Comparison of ENCODE assay signal across 8 mouse cellular contexts in the genomic region with DNA sequence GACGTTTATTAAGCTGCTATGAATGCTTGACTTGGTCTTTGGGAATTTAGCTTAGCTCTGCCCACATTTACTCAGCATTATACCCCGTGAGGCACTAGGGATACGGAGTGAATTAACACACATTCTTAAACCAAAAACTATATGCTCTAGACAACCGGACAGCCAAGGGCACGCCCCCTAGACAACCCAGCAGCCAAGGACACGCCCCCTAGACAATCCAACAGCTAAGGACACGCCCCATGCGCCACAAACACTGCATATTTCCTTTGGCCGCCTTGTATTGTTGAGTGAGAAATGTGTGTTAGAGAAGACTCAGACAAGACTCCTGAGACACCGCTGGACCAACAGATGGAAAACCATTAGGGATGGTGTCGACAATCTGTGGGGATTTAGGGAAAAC. TPM values are rescaled to one million over a fixed set of nuclear protein-coding genes. Genes with fewer than 3 reads are reported as not detected.
A peak's percentile ranks its signal among the peaks of the same experiment; 100 is the strongest.
DNase-seq lines count a peak whose midpoint lies in the region; ATAC-seq lines count a peak whose summit lies in the region.

No protein-coding gene starts in this region.

- no peaks in the 10 kb centered on the region for H3K4me1 ChIP-seq in embryonic facial prominence, embryonic 11.5 days (ENCODE audit: control insufficient read depth, insufficient read depth, low read length)
- peaks cover 8% of the 10 kb centered on the region; the same call in 1 of the 2 replicates for H3K4me1 ChIP-seq in embryonic facial prominence, embryonic 10.5 days

- 83% methylated on average over 11 of the region's 11 CpGs for WGBS in embryonic facial prominence, embryonic 11.5 days
- WGBS in embryonic facial prominence, embryonic 10.5 days: 78% methylated on average over 11 of the region's 11 CpGs

- no peak overlapping the region for H3K9ac ChIP-seq in embryonic facial prominence, embryonic 11.5 days (replicated peaks; ENCODE audit: low read length)

- DNase-seq in embryonic facial prominence, embryonic 11.5 days (ENCODE audit: low spot score): no peak
- no peak for DNase-seq in embryonic facial prominence, embryonic 10.5 days (ENCODE audit: low spot score)
- peak; percentile 90 for DNase-seq in CD4-positive, CD25-positive, alpha-beta regulatory T cell, adult 2 months (ENCODE audit: low read depth, low spot score)
- peak; percentile 88 for DNase-seq in induced T-regulatory cell, adult 2 months (ENCODE audit: low read depth)
- peak; percentile 30 for DNase-seq in mesoderm, embryonic 11.5 days (ENCODE audit: low read depth, low spot score)
- no peak for DNase-seq in retina, embryonic 14.5 days (ENCODE audit: low spot score)
- DNase-seq in urinary bladder, postnatal 4 days (ENCODE audit: low spot score in 2 of 2): no peak
- DNase-seq in urinary bladder, postnatal 36 days (ENCODE audit: low spot score in 2 of 2): no peak

- peak; percentile 48; the same call in 1 of the 2 replicates for ATAC-seq in embryonic facial prominence, embryonic 11.5 days (replicated peaks; ENCODE audit: insufficient number of reproducible peaks, low FRiP score, low TSS enrichment, low read depth)

- no peak overlapping the region for H3K4me2 ChIP-seq in embryonic facial prominence, embryonic 11.5 days (ENCODE audit: low read depth, low read length)

- H3K9me3 ChIP-seq in embryonic facial prominence, embryonic 11.5 days (replicated peaks; ENCODE audit: control insufficient read depth, low read length): no peaks in the 10 kb centered on the region
- no peaks in the 10 kb centered on the region for H3K9me3 ChIP-seq in embryonic facial prominence, embryonic 10.5 days

- H3K36me3 ChIP-seq in embryonic facial prominence, embryonic 11.5 days (replicated peaks; ENCODE audit: control insufficient read depth, insufficient read depth, low read depth, low read length): no peaks in the 10 kb centered on the region
- H3K36me3 ChIP-seq in embryonic facial prominence, embryonic 10.5 days (replicated peaks): no peaks in the 10 kb centered on the region

- H3K27me3 ChIP-seq in embryonic facial prominence, embryonic 11.5 days (ENCODE audit: control insufficient read depth, insufficient read depth, low read length): no peaks in the 10 kb centered on the region
- H3K27me3 ChIP-seq in embryonic facial prominence, embryonic 10.5 days (replicated peaks; ENCODE audit: low read depth, poor library complexity, severe bottlenecking): no peaks in the 10 kb centered on the region

- no peak overlapping the region for H3K4me3 ChIP-seq in embryonic facial prominence, embryonic 11.5 days (ENCODE audit: low read depth, low read length)
- no peak overlapping the region for H3K4me3 ChIP-seq in embryonic facial prominence, embryonic 10.5 days

- no peak overlapping the region for H3K27ac ChIP-seq in embryonic facial prominence, embryonic 11.5 days (replicated peaks; ENCODE audit: low read depth, low read length)
- no peak overlapping the region for H3K27ac ChIP-seq in embryonic facial prominence, embryonic 10.5 days (replicated peaks)

RNA-seq across cellular contexts. Expression of a gene that starts 39.1 kb away (rescaled TPM):
- 1.3 and 2.1 TPM in 2 replicates for polyA plus RNA-seq in embryonic facial prominence, embryonic 11.5 days (2014; fragmentation: Nextera tagmentation; extraction: Ambion mirVana)
- 1.4 and 2.0 TPM in 2 replicates for polyA plus RNA-seq in embryonic facial prominence, embryonic 10.5 days (2016; fragmentation: Nextera tagmentation; extraction: Ambion mirVana)

Comparison
In these comparisons a context has a peak if more than half of its experiments do, and no peak if none do; other contexts are left out.
1. DNase-seq: peak in CD4-positive, CD25-positive, alpha-beta regulatory T cell, adult 2 months (single experiment), induced T-regulatory cell, adult 2 months (single experiment) and mesoderm, embryonic 11.5 days (single experiment); none in embryonic facial prominence, embryonic 11.5 days (single experiment), embryonic facial prominence, embryonic 10.5 days (single experiment), retina, embryonic 14.5 days (single experiment), urinary bladder, postnatal 4 days (0 of 2) and urinary bladder, postnatal 36 days (0 of 2).